Mouse (Mus musculus): ENCODE results near the gene Gm47289. TPM values are rescaled to one million over a fixed set of nuclear protein-coding genes. Genes with fewer than 3 reads are reported as not detected.

Gm47289 gene
- total and polyA plus RNA-seq, 2 experiments from 2014 or later, result not detected

DNA sequence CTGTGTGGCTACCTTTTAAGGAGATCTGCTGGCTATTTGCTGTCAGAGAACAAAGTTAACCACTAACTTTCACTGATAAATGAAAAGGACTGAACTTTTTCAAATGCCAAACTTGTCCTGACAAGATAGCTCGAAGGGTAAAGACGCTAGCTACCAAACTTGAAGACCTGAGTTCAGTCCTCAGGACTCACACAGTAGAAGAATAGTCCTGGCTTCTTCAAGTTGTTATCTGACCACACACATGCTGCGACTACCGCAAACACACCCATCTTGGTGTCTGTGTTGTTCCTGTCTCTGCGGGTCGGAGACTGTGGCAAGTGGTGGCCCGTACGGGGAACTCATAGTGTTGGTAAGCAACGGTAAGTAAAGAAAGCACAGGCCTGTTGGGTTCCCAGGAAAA is 44.7 kb downstream of the Gm47289 start:
- whole genome bisulfite sequencing, result 98% methylated on average over 9 of the region's 9 CpGs
- no peak for TF ChIP-seq CTCF (IDR thresholded peaks at IDR 0.05)
- DNase-seq (ENCODE audit: low spot score), result no peak
- H3K36me3 ChIP-seq (ENCODE audit: insufficient read depth, low read length), result no peaks in the 10 kb centered on the region
- no peak overlapping the region for H3K4me3 ChIP-seq (ENCODE audit: low read depth, low read length)
- ATAC-seq (ENCODE audit: low FRiP score), result no peak
- no peak overlapping the region for H3K9ac ChIP-seq (replicated peaks; ENCODE audit: low read length, poor library complexity, severe bottlenecking)
- H3K4me2 ChIP-seq (ENCODE audit: low read depth, low read length, poor library complexity, severe bottlenecking), result no peak overlapping the region
- H3K9me3 ChIP-seq (ENCODE audit: low read length), result no peaks in the 10 kb centered on the region
- no peaks in the 10 kb centered on the region for H3K4me1 ChIP-seq (ENCODE audit: insufficient read depth, low read length)
- H3K27me3 ChIP-seq (ENCODE audit: insufficient read depth, low read length), result no peaks in the 10 kb centered on the region
- no peak overlapping the region for H3K27ac ChIP-seq (ENCODE audit: low read depth, low read length)

DNA sequence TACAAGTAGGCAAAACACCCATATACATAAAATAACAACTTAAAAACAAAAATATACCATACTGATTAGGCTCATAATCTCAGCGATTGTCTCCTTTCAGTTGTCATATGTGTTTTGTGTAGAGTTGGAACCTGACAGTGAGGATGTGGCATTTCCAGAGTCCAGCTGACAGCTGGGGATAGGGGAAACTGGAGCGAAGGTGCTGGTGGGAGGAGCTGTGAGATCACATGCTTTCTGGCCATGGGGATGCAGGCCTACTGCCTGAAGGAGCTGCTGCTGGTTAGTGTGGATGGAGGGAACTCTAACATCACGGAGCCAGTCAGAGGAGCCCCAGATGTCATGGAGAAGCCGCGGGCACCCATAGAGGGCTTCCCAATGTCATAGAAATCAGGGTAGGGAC is 46.8 kb downstream of the Gm47289 start:
- DNase-seq (ENCODE audit: low spot score), result no peak
- Histone ChIP-seq H3K4me3 (ENCODE audit: low read depth, low read length) (no peak overlapping the region), H3K36me3 (ENCODE audit: insufficient read depth, low read length) (no peaks in the 10 kb centered on the region), H3K27me3 (ENCODE audit: insufficient read depth, low read length) (no peaks in the 10 kb centered on the region), H3K4me2 (ENCODE audit: low read depth, low read length, poor library complexity, severe bottlenecking) (no peak overlapping the region), H3K4me1 (ENCODE audit: insufficient read depth, low read length) (no peaks in the 10 kb centered on the region), H3K9me3 (ENCODE audit: low read length) (no peaks in the 10 kb centered on the region), H3K27ac (ENCODE audit: low read depth, low read length) (no peak overlapping the region), H3K9ac (replicated peaks; ENCODE audit: low read length, poor library complexity, severe bottlenecking) (no peak overlapping the region)
- WGBS, result 92% methylated on average over 5 of the region's 5 CpGs
- no peak for TF ChIP-seq CTCF (IDR thresholded peaks at IDR 0.05)
- ATAC-seq (ENCODE audit: low FRiP score), result no peak

DNA sequence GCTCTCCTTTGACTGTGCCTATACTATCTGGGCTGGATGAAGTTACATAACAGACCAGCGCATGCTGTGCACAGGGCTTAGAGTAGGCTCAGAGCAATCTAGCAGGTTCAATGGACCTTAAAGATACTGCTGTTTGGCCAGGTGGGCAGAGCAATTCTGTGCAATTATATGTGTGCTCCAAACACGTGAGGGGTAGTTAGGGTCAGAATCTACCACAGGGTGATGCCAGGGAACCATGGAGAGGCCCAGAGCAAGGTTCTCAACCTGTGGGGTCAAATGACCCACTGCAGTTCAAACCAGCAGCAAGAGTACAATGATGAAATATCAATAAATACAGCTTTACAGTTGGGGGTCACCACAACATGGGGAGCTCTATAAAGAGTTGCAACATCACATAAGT is 47.7 kb downstream of the Gm47289 start:
- no peak for ATAC-seq (ENCODE audit: low FRiP score)
- Histone ChIP-seq H3K9ac (replicated peaks; ENCODE audit: low read length, poor library complexity, severe bottlenecking) (no peak overlapping the region), H3K27me3 (ENCODE audit: insufficient read depth, low read length) (no peaks in the 10 kb centered on the region), H3K9me3 (ENCODE audit: low read length) (no peaks in the 10 kb centered on the region), H3K4me2 (ENCODE audit: low read depth, low read length, poor library complexity, severe bottlenecking) (no peak overlapping the region), H3K27ac (ENCODE audit: low read depth, low read length) (no peak overlapping the region), H3K36me3 (ENCODE audit: insufficient read depth, low read length) (no peaks in the 10 kb centered on the region), H3K4me3 (ENCODE audit: low read depth, low read length) (no peak overlapping the region), H3K4me1 (ENCODE audit: insufficient read depth, low read length) (no peaks in the 10 kb centered on the region)
- WGBS, result 78% methylated on average over 2 of the region's 2 CpGs
- DNase-seq (ENCODE audit: low spot score), result no peak
- no peak for TF ChIP-seq CTCF (IDR thresholded peaks at IDR 0.05)

DNA sequence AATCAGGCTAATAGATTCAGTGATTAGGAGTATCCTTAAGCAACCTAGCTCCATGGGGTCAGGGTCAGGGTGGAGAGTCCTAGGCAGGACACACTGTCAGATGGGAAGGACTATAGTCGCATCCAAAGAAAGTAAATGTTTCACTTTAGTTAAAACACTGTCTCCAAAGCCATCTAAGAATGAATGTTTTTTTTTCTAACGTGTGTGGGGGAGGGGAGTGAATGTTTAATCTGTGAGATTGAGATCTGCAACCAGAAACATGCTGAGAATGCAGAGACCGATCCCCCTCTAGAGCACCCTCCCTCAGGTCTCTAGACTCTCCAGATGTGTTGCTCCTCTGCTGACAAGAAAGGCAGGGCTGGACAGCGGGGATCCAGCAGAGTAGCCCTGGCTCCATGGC is 48.2 kb downstream of the Gm47289 start:
- Histone ChIP-seq H3K27ac (ENCODE audit: low read depth, low read length) (no peak overlapping the region), H3K4me3 (ENCODE audit: low read depth, low read length) (no peak overlapping the region), H3K4me1 (ENCODE audit: insufficient read depth, low read length) (no peaks in the 10 kb centered on the region), H3K4me2 (ENCODE audit: low read depth, low read length, poor library complexity, severe bottlenecking) (no peak overlapping the region), H3K36me3 (ENCODE audit: insufficient read depth, low read length) (no peaks in the 10 kb centered on the region), H3K9ac (replicated peaks; ENCODE audit: low read length, poor library complexity, severe bottlenecking) (no peak overlapping the region), H3K27me3 (ENCODE audit: insufficient read depth, low read length) (no peaks in the 10 kb centered on the region), H3K9me3 (ENCODE audit: low read length) (no peaks in the 10 kb centered on the region)
- TF ChIP-seq CTCF (IDR thresholded peaks at IDR 0.05), result no peak
- no peak for ATAC-seq (ENCODE audit: low FRiP score)
- WGBS, result 79% methylated on average over 4 of the region's 4 CpGs
- DNase-seq (ENCODE audit: low spot score), result no peak

DNA sequence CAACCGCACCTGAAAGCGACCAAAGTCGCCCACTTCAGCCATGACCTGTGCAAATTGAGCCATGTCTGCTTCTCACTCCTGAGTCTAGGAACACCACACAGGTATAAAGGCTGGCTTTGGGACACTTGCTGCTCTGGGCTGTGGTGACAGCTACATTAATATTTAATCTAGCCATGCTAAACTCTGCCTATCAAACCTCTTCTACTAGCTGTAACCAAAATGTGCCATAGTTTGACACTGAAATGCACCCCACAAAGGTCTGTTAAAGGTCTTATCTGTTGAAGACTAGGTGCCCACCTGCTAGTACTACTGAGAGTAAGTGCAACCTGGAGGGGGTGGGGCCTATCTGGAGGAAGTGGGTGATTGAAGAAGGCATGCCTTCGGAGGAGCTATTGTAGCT is 50.0 kb downstream of the Gm47289 start, which contains the start of gene Slc22a13:
Gene Slc22a13, minus strand, starts transcription at position 101 of the 400 bp plus-strand sequence.
- TF ChIP-seq CTCF (IDR thresholded peaks at IDR 0.05), result no peak
- Histone ChIP-seq H3K4me2 (ENCODE audit: low read depth, low read length, poor library complexity, severe bottlenecking) (no peak within 1 kb of the TSS), H3K27me3 (ENCODE audit: insufficient read depth, low read length) (no peaks in the 10 kb centered on the region), H3K4me1 (ENCODE audit: insufficient read depth, low read length) (no peaks in the 10 kb centered on the region), H3K4me3 (ENCODE audit: low read depth, low read length) (no peak within 1 kb of the TSS), H3K9ac (replicated peaks; ENCODE audit: low read length, poor library complexity, severe bottlenecking) (no peak within 1 kb of the TSS), H3K9me3 (ENCODE audit: low read length) (no peaks in the 10 kb centered on the region), H3K27ac (ENCODE audit: low read depth, low read length) (no peak within 1 kb of the TSS), H3K36me3 (ENCODE audit: insufficient read depth, low read length) (no peaks in the 10 kb centered on the region)
- no peak for DNase-seq (ENCODE audit: low spot score)
- 92% methylated on average over 4 of the region's 4 CpGs for WGBS
- no peak for ATAC-seq (ENCODE audit: low FRiP score)

Other genes with a start within 250 kb of the Gm47289 start
- gene Ctdspl, start 232.7 kb upstream of the Gm47289 start, total RNA-seq (2014; rRNA removed), result 9.5 and 11.9 TPM in 2 replicates
- gene Ctdspl, start 232.7 kb upstream of the Gm47289 start, polyA plus RNA-seq (2015; fragmentation: Nextera tagmentation; extraction: Ambion mirVana), result 5.2 and 7.1 TPM in 2 replicates
- gene Vill, start 106.4 kb upstream of the Gm47289 start, total RNA-seq (2014; rRNA removed), result 2.8 and 10.5 TPM in 2 replicates
- 3.8 and 4.7 TPM in 2 replicates for gene Vill, start 106.4 kb upstream of the Gm47289 start, polyA plus RNA-seq (2015; fragmentation: Nextera tagmentation; extraction: Ambion mirVana)
- gene Plcd1, start 65.7 kb upstream of the Gm47289 start, total RNA-seq (2014; rRNA removed), result 12.2 and 17.4 TPM in 2 replicates
- 10.9 and 11.8 TPM in 2 replicates for gene Plcd1, start 65.7 kb upstream of the Gm47289 start, polyA plus RNA-seq (2015; fragmentation: Nextera tagmentation; extraction: Ambion mirVana)
- gene Dlec1, start 56.7 kb upstream of the Gm47289 start, total RNA-seq (2014; rRNA removed), result 2.8 and 3.3 TPM in 2 replicates
- 0.91 and 0.95 TPM in 2 replicates for gene Dlec1, start 56.7 kb upstream of the Gm47289 start, polyA plus RNA-seq (2015; fragmentation: Nextera tagmentation; extraction: Ambion mirVana)
- 2.8 and 2.9 TPM in 2 replicates for gene Acaa1b, start 2.1 kb upstream of the Gm47289 start, total RNA-seq (2014; rRNA removed)
- gene Acaa1b, start 2.1 kb upstream of the Gm47289 start, polyA plus RNA-seq (2015; fragmentation: Nextera tagmentation; extraction: Ambion mirVana), result 4.6 and 5.2 TPM in 2 replicates
- not detected in 2 replicates for gene Slc22a13, start 49.9 kb downstream of the Gm47289 start, total RNA-seq (2014; rRNA removed)
- 0.10 TPM in 1 of 2 replicates, not detected in the other for gene Slc22a13, start 49.9 kb downstream of the Gm47289 start, polyA plus RNA-seq (2015; fragmentation: Nextera tagmentation; extraction: Ambion mirVana)
- 38.5 and 55.7 TPM in 2 replicates for gene Oxsr1, start 163.3 kb downstream of the Gm47289 start, total RNA-seq (2014; rRNA removed)
- 10.5 and 10.7 TPM in 2 replicates for gene Oxsr1, start 163.3 kb downstream of the Gm47289 start, polyA plus RNA-seq (2015; fragmentation: Nextera tagmentation; extraction: Ambion mirVana)
- gene Acaa1a, start 180.5 kb downstream of the Gm47289 start, total RNA-seq (2014; rRNA removed), result 106 and 120 TPM in 2 replicates
- gene Acaa1a, start 180.5 kb downstream of the Gm47289 start, polyA plus RNA-seq (2015; fragmentation: Nextera tagmentation; extraction: Ambion mirVana), result 75.5 and 82.6 TPM in 2 replicates
- gene Myd88, start 182.2 kb downstream of the Gm47289 start, total RNA-seq (2014; rRNA removed), result 4.2 and 5.9 TPM in 2 replicates
- gene Myd88, start 182.2 kb downstream of the Gm47289 start, polyA plus RNA-seq (2015; fragmentation: Nextera tagmentation; extraction: Ambion mirVana), result 4.7 and 5.6 TPM in 2 replicates
- 2.6 and 3.2 TPM in 2 replicates for gene Xylb, start 198.2 kb downstream of the Gm47289 start, total RNA-seq (2014; rRNA removed)
- gene Xylb, start 198.2 kb downstream of the Gm47289 start, polyA plus RNA-seq (2015; fragmentation: Nextera tagmentation; extraction: Ambion mirVana), result 3.9 and 4.3 TPM in 2 replicates
- not detected in 2 replicates for gene Slc22a14, start 206.4 kb downstream of the Gm47289 start, total RNA-seq (2014; rRNA removed)
- 0.15 TPM in 1 of 2 replicates, not detected in the other for gene Slc22a14, start 206.4 kb downstream of the Gm47289 start, polyA plus RNA-seq (2015; fragmentation: Nextera tagmentation; extraction: Ambion mirVana)
- gene Acvr2b, start 243.0 kb downstream of the Gm47289 start, total RNA-seq (2014; rRNA removed), result 35.6 and 39.7 TPM in 2 replicates
- gene Acvr2b, start 243.0 kb downstream of the Gm47289 start, polyA plus RNA-seq (2015; fragmentation: Nextera tagmentation; extraction: Ambion mirVana), result 29.5 and 32.1 TPM in 2 replicates

Measured in midbrain, postnatal 0 days (tissue).